Mouse (Mus musculus) CD4-positive, CD25-positive, alpha-beta regulatory T cell, adult 4 months (primary cell): Measurements from ENCODE around the gene Mak. TPM values are rescaled to one million over a fixed set of nuclear protein-coding genes. Genes with fewer than 3 reads are reported as not detected.
"Not testable (repeated sequence)": the region's sequence is repeated elsewhere in the genome, so short reads cannot be mapped to it uniquely, and the experiment has no call there.

Experiments
- ATAC-seq: one replicate; pipeline ENCODE4 v1.8.0; 2017
- polyA plus RNA-seq, 2 experiments: library from polyadenylated mRNA; unstranded; fragments of 100-300 nt; shearing (Covaris generic); gene quantifications; one replicate each; pipeline ENCODE4 v1.2.1; 2017

The Mak gene
- polyA plus RNA-seq, 2 experiments from 2014 or later: 0.07 TPM; not detected in 1

GRCm38 (mm10) chr13:40994487-40995263 lies 84.8 kb downstream of the Mak start:
- ATAC-seq: no peak

- no peak for ATAC-seq
These were observed 91.1 kb downstream of the Mak start for GRCm38 (mm10) chr13:40988418-40988817.

- ATAC-seq: not testable (repeated sequence)
These were observed 91.8 kb downstream of the Mak start for GRCm38 (mm10) chr13:40987608-40988303.

GRCm38 (mm10) chr13:40986081-40986480 lies 93.4 kb downstream of the Mak start:
- ATAC-seq: no peak

GRCm38 (mm10) chr13:40982759-40983158 lies 96.7 kb downstream of the Mak start:
- ATAC-seq: no peak

- no peak for ATAC-seq
These were observed 100.2 kb downstream of the Mak start for GRCm38 (mm10) chr13:40979321-40979720.

GRCm38 (mm10) chr13:40978652-40979051 lies 100.9 kb downstream of the Mak start:
- ATAC-seq: no peak

- ATAC-seq: no peak
These were observed 101.9 kb downstream of the Mak start for GRCm38 (mm10) chr13:40977609-40978008.

Other genes starting within 250 kb of the Mak start
- under 1 TPM; 0.20 to 0.39 TPM for gene Gcnt2, start 220.0 kb downstream of the Mak start, polyA plus RNA-seq
- gene Pak1ip1, start 78.7 kb downstream of the Mak start, polyA plus RNA-seq: 100 to 1,000 TPM in 1 of 2 experiments, 10 to 100 TPM in 1; 87.1 to 102 TPM
- 100 to 1,000 TPM; 129 to 131 TPM for gene Tmem14c, start 63.4 kb downstream of the Mak start, polyA plus RNA-seq
- gene Gcm2, start 31.3 kb upstream of the Mak start, polyA plus RNA-seq: under 1 TPM; 0.37 to 0.69 TPM
- not detected for gene Sycp2l, start 34.6 kb upstream of the Mak start, polyA plus RNA-seq
- gene Elovl2, start 140.7 kb upstream of the Mak start, polyA plus RNA-seq: not detected
- gene Smim13, start 170.1 kb upstream of the Mak start, polyA plus RNA-seq: 1 to 10 TPM; 2.4 to 4.1 TPM
- not detected for gene Gm17364, start 194.3 kb upstream of the Mak start, polyA plus RNA-seq